Mouse (Mus musculus) Patski (cell line): Measurements from ENCODE around the gene Cep68. TPM values are rescaled to one million over a fixed set of nuclear protein-coding genes. Genes with fewer than 3 reads are reported as not detected.

ENCODE experiments used
- ATAC-seq: fragments of 100-300 bp; one replicate; pipeline ENCODE4 v1.8.0; 2021
- CTCF ChIA-PET: fragments of 350-600 bp; sonication (Branson Sonifier 250); formaldehyde crosslinking; loops from one replicate; lab custom pipeline; 2022; ENCODE audit warnings: inconsistent platforms; lab: Charles Lee
- POLR2A ChIA-PET: fragments of 350-600 bp; sonication (Branson Sonifier 250); formaldehyde crosslinking; loops from one replicate; lab custom pipeline; 2022; ENCODE audit warnings: antibody characterized with exemption, inconsistent platforms; lab: Charles Lee
- DNase-seq: peaks from one replicate; pipeline ENCODE4 v3.0.0-alpha.2; 2011; ENCODE audit warnings: low read depth, low spot score
- H3K27me3 ChIP-seq: fragments of 371-371 bp; one replicate; pipeline ENCODE4 v1.5.1; 2021
- CTCF ChIP-seq: fragments of 100-300 bp; IDR thresholded peaks from one replicate; pipeline ENCODE4 v1.5.1; 2021
- in situ Hi-C: fragments of 300-500 bp; cut with MboI; formaldehyde crosslinking; loops from 3 replicates; pipeline ENCODE4 v1.11.1; 2018; ENCODE audit warnings: low pct_unique_long_range_greater_than_20kb, mixed read lengths
- polyA plus RNA-seq: library from polyadenylated mRNA; unstranded; gene quantifications from one replicate; pipeline ENCODE4 v1.2.3, GENCODE M21; 2021

The Cep68 gene
- polyA plus RNA-seq, 1 experiment from 2014 or later = 31.5 TPM

DNA sequence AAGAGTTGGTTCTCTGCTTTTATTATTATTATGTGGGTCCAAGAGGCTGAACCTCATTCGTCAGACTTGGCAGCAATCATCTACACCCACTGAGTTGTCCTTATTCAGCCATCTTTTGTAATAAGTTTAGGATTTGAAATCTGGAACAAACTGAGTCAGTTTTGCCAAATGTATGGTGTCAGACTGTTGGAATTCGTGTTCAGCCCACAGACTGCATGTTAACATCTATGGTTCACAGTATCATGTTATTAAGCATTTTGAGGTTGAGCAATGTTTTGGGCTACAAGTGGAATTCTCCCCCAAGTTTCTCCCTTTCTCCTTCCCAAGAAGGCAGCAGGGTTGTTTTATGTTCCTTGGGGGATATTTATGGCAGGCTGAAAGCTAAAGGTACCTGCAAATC is 3.9 kb upstream of the Cep68 start:
- DNase-seq = peak; percentile 34
- no peaks in the 10 kb centered on the region for H3K27me3 ChIP-seq
- no peak for ATAC-seq
- CTCF ChIA-PET = interaction anchor here (0.7 to 1.6 kb wide), 3 partner anchors 9 to 422 kb away, joined by 3 to 5 read pairs (median 4); no protein-coding TSS in a partner anchor
- no peak for TF ChIP-seq CTCF
- POLR2A ChIA-PET = interaction anchor here (0.6 kb wide), 1 partner anchor 77 kb away, joined by 3 read pairs; no protein-coding TSS in a partner anchor
- in situ Hi-C loops = loop anchor here (25.0 kb wide), 1 partner anchor 116 kb away; no protein-coding TSS in a partner anchor

DNA sequence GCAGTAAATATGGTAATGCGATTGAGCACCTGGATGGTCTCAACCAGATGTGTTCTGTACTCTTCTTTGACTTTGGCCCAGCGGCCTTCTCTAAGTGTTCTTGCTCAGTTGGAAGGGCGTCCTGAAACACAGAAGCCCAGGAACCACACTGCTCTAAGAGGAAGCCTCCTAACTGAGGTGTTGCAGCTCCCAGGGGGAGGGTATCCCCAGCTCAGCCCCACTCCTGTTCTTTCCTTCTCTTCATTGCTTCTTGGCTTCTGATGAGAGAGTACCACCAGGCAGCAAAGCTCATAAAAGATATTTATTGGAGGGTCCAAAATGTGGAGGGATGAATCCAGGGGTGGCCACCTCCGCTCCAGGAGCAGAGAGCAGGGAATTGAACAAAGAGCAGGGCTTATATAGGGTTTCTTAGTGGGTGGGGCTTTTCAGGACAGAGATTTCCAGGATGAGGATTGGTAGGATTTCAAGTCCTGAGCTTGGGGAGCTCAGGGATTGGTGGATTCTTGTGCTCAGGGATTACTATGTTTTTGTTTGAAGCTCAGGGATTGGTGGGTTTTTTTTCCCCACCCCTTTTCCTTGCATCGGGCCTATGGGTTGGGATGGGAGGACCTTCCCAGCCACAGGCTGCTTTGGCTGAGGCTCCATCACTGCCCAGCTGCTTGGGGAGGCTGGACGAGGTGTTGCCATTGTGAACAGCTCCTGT is 1.4 kb upstream of the Cep68 start:
- H3K27me3 ChIP-seq = no peaks in the 10 kb centered on the region
- DNase-seq (no peak), ATAC-seq (no peak)
- in situ Hi-C loops = loop anchor here (25.0 kb wide), 1 partner anchor 113 kb away; no protein-coding TSS in a partner anchor
- POLR2A ChIA-PET = no interaction called here
- CTCF ChIA-PET = interaction anchor here (0.9 to 2.2 kb wide), 3 partner anchors 30 to 82 kb away, joined by 3 to 6 read pairs (median 3); partner anchors contain the start of gene Slc1a4
- TF ChIP-seq CTCF = no peak

DNA sequence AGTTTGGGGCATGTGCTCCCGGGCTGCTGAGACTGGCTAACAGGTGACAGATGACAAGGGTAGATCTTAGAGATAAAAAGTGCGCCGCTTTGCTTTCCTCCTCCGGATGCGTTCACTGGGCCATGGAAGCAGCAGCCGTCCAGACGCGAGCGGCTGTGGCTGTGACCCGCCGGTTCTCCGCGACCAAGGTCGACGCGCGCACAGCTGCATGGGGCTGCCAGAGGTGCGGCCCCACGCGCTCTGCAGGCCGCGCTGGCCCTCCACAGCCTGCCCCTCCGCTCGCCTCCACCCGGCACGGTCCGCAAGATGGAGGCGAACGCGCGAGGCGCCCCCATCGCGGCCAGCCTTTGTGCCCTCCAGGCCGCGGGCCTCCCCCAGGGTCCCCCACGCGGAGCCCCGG is 389 bp downstream of the Cep68 start:
- no peak for DNase-seq
- H3K27me3 ChIP-seq = no peaks in the 10 kb centered on the region
- in situ Hi-C loops = no loop called here
- peak; percentile 42 for ATAC-seq
- CTCF ChIA-PET = interaction anchor here (1.3 to 2.7 kb wide), 2 partner anchors 14 to 84 kb away, joined by 3 to 9 read pairs; partner anchors contain the start of gene Slc1a4
- POLR2A ChIA-PET = interaction anchor here (0.7 to 0.9 kb wide), 2 partner anchors 9 to 64 kb away, joined by 3 read pairs; no protein-coding TSS in a partner anchor
- no peak for TF ChIP-seq CTCF

DNA sequence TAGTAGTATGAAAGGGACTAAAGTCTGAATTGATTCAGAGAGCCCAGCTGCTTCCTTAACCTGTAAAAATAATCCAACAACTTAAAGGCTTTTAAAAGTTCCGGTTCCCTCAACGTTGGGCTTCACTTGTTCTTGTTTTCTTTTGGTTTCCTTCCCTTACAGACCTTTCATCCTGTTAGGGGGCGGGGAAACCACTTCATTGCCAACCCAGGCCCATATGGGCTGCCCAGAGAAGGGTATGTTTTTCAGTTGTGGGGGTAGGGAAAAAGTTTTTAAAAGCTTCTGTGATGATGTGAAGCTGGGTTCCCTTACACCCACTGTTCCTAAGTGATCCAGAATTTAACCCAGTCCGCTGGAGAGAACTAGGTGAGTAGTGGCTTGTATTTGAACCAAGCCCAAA is 952 bp downstream of the Cep68 start:
- ATAC-seq = no peak
- TF ChIP-seq CTCF = no peak
- no peak for DNase-seq
- POLR2A ChIA-PET = no interaction called here
- in situ Hi-C loops = no loop called here
- CTCF ChIA-PET = interaction anchor here (2.7 kb wide), 1 partner anchor 85 kb away, joined by 9 read pairs; the partner anchor contains the start of gene Slc1a4
- no peaks in the 10 kb centered on the region for H3K27me3 ChIP-seq

DNA sequence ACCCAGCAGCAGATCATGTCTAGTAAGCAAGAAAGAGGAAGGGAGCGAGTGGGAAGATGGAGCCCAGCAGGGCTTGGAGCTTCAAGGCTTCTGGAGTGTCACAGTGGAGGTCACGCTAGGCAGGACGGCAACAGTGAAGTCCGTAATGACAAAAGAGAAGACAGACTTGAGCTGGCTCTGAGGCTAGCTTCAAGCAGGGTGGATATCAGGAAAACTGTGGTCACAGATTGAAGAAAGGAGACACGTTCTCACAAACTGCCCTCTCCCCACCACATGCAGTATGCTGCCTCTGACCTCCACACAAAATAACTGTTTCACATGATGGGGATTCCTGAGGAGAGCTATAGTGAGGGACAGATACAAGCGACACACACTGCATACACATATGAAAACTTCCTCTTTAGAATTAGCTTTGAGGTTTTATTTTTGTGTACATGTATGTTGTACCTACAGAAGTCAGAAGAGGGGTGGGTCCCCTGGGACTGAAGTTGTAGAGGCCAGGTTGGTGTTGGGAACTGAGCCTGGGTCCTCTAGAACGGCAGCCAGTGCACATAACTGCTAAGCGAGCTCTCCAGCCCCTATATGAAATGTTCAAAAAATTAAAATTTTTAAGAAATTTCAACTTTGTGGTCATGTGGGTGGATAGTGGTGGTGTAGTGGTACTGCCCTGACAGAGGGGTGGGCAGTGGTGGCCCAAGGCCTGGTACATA is 1.9 kb downstream of the Cep68 start:
- ATAC-seq (no peak), DNase-seq (no peak)
- in situ Hi-C loops = no loop called here
- H3K27me3 ChIP-seq = no peaks in the 10 kb centered on the region
- CTCF ChIA-PET = interaction anchor here (0.8 to 2.7 kb wide), 3 partner anchors 14 to 86 kb away, joined by 3 to 9 read pairs (median 3); partner anchors contain the start of gene Slc1a4
- no peak for TF ChIP-seq CTCF
- POLR2A ChIA-PET = no interaction called here

DNA sequence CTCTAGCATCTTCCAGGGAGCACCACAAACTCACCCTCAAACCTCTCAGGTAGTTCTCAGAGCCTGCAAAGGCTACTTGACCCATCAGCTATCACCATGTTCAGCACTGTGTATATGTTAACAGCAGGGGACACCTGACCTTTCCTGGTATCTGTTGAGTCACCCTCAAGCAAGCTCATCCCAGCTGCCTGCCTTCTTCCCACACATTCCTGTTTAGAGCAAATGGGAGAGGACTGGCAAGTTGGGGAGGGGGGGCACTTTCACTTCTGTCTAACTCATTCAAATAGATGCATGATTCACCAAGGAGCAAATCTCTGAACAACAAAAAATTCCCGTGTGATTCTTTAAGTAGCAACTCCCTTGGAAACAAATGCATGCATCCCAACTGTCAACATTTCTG is 2.6 kb downstream of the Cep68 start:
- no peaks in the 10 kb centered on the region for H3K27me3 ChIP-seq
- ATAC-seq (no peak), DNase-seq (no peak)
- CTCF ChIA-PET = interaction anchor here (0.8 to 1.2 kb wide), 3 partner anchors 10 to 16 kb away, joined by 3 to 4 read pairs (median 3); no protein-coding TSS in a partner anchor
- in situ Hi-C loops = no loop called here
- TF ChIP-seq CTCF = no peak
- POLR2A ChIA-PET = no interaction called here

DNA sequence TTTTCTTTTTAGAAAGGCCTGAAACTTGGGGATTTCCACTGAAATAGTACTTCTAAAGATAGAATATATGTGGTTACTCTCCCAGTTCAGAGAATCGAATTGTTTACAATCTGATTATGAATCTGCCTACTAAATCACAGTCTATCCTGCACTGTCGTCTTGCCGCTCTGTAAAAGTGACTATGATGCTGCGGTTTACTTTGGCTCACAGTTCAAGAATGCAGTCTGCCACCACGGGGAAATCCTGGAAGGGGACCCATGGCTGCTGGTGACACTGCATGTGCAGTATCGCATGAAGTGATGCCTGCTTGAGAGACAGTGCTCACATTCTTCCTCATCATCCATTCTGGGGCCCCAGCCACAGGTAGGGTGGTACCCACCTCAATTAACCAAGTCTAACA is 3.9 kb downstream of the Cep68 start:
- ATAC-seq (no peak), DNase-seq (no peak)
- POLR2A ChIA-PET = no interaction called here
- CTCF ChIA-PET = no interaction called here
- TF ChIP-seq CTCF = no peak
- in situ Hi-C loops = no loop called here
- no peaks in the 10 kb centered on the region for H3K27me3 ChIP-seq

DNA sequence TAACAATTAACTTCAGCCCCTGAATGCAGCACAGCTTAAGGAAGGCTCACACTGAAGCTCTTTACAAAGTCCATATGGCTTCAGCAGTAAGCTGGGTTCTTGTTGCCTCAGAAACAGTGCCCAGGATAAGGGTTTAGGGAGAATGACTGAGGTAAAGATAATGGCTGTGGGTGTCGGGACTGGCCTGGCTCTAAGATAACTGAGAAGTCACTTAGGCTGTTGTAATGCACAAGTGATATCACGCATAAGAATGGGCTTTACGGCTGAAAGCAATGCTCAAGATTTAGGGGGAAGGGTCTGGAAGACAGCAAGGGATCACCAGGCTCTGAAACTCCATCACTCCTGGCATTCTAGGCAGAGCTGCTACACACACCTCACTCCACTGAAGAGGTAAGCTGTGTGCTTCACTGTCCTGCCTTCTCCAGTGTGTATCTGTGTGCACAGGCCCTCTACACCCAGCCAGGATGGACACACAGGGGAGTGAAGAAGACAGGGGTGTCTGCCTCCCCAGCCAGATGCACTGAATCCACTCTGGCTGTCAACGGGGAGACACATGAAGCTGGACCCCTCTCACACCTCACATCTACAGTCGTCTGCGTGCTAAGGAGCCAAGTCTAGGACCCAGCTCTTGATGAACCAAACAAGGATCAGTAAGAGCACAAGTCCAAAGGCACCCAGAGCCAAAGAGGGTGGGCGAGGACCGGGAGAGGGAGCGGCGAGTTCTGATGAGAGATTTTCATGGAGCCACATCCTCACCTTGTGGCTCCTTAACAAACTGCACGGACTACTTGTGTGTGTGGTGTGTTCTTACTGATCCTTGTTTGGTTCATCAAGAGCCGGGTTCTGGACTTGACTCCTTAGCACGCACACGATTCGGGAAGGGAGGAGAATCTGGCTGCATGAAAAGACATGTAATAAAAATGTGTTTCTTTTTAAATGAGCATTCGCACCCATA is 4.6 kb downstream of the Cep68 start:
- DNase-seq (no peak), ATAC-seq (no peak)
- no peaks in the 10 kb centered on the region for H3K27me3 ChIP-seq
- CTCF ChIA-PET = interaction anchor here (0.8 kb wide), 1 partner anchor 89 kb away, joined by 3 read pairs; no protein-coding TSS in a partner anchor
- POLR2A ChIA-PET = interaction anchor here (0.6 kb wide), 2 partner anchors 11 to 13 kb away, joined by 5 to 7 read pairs; no protein-coding TSS in a partner anchor
- in situ Hi-C loops = no loop called here
- no peak for TF ChIP-seq CTCF

DNA sequence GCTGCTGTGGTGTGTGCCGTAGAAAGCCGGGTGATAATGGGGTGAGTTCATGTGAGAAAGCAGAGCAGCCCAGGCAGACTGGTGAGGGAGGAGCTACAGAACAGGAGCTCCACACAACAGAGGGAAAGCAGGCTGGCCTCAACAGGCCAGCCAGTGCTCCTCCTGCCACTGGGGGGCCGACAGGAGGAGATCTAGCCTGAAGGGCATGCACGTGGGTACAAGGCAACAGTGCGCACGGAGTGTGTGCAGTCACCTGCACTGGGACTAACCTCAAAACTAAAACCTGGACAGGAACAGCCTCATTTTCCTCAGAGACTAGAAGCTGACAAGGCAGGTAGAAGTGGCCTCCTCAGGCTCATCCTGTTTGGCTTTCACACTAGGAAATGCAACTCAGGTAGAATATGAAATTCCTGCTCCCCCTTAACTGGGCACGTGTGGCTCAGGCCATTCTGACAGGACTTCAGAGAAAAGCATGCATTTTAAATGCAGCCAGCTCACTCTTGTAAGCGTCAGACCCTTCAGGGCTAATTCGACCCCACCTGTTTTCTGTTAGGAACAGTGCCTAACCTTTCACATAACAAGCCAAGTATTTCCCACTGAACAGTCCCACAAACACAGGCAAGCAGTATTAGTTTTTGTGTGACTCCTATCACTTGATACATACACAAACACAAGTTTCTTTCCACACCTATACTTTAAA is 5.9 kb downstream of the Cep68 start:
- ChIA-PET POLR2A (no interaction called here), CTCF (interaction anchor here (0.6 kb wide), 1 partner anchor 432 kb away, joined by 3 read pairs; no protein-coding TSS in a partner anchor)
- in situ Hi-C loops = no loop called here
- no peak for TF ChIP-seq CTCF
- no peaks in the 10 kb centered on the region for H3K27me3 ChIP-seq
- ATAC-seq (no peak), DNase-seq (no peak)
